Mouse (Mus musculus) mouse embryonic stem cell (cell line): ENCODE results near the gene Arhgap27.

Experiments used
- in situ Hi-C, 2 experiments: fragments of 300-500 bp; cut with MboI; formaldehyde crosslinking; loops; 1 replicate in 1 of 2; 3 replicates in 1 of 2; pipeline ENCODE4 v1.14.3; 2019 to 2020; ENCODE audit warnings: low sequenced_read_pairs in 2 of 2, low pct_unique_long_range_greater_than_20kb in 1 of 2, mixed read lengths in 1 of 2; ENCODE audit not compliant: unreplicated experiment in 1 of 2

Gene Arhgap27

DNA sequence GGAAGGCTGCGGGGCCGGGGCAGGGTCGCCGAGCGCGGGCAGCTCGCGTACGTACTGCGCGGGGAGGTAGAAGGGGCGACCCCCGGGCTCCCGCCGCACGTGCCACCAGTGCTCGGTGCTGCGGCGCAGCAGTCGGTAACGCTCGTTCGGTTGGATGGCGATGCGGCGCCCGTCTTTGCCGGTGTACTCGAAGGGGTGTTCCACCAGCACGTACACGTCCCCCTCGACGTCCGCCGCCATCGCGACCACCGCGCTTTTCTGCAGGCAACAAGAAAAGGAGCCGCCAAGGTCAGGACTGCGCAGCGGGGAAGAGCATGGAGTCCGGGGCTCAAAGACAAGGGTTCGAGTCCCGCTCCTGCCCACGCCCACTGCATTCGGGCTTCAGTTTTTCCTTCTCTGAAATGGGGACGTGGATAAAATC is 2.8 kb downstream of the Arhgap27 start:
- in situ Hi-C loops, result no loop called here

GRCm38 (mm10) chr11:103359841-103360641 is 3.5 kb downstream of the Arhgap27 start:
- in situ Hi-C loops, result loop anchor here (5.0 to 10.0 kb wide), 2 partner anchors 95 to 102 kb away; no protein-coding TSS in a partner anchor

- in situ Hi-C loops, result loop anchor here (5.0 to 10.0 kb wide), 2 partner anchors 96 to 103 kb away; no protein-coding TSS in a partner anchor
Observed at GRCm38 (mm10) chr11:103359122-103359521, 4.4 kb downstream of the Arhgap27 start.

DNA sequence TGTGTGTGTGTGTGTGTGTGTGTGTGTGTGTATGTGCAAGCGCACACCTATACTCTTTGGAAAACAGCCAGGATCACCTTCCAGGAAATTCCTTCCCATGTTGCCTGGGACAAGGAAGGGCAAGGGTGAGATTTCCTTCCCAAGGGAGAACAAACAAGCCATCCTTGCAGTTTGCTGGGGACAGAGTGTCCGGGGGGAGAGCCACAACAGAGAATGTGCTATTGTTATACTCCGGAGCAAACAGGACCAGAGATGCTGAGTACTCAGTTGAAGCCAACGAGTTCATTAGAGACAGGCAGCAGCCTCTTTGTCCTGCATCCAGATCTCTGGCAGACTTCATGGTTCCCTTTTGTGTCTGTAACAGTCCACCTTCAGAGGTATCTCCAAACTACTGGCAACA is 5.2 kb downstream of the Arhgap27 start:
- in situ Hi-C loops, result loop anchor here (5.0 to 10.0 kb wide), 2 partner anchors 96 to 104 kb away; no protein-coding TSS in a partner anchor

DNA sequence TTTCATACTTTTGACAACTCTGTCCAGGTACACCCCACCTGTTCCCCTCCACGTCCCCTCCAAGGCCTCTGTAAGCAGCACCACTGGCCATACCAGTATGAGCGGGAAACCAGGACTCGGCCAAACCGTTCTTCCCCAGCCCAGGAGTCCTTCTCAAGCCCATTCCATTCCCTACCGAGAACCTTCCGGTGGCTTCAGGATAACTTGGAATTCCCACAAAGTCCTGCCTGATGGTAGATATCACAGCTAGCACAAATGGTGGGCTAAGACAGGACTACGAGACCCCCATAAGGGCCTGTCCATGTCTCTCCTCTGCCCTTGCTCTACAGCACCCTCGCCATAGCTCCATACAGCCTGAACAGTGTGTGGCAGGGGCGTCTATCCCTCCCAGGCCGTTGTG is 5.8 kb downstream of the Arhgap27 start:
- in situ Hi-C loops, result loop anchor here (5.0 to 10.0 kb wide), 2 partner anchors 97 to 105 kb away; no protein-coding TSS in a partner anchor

DNA sequence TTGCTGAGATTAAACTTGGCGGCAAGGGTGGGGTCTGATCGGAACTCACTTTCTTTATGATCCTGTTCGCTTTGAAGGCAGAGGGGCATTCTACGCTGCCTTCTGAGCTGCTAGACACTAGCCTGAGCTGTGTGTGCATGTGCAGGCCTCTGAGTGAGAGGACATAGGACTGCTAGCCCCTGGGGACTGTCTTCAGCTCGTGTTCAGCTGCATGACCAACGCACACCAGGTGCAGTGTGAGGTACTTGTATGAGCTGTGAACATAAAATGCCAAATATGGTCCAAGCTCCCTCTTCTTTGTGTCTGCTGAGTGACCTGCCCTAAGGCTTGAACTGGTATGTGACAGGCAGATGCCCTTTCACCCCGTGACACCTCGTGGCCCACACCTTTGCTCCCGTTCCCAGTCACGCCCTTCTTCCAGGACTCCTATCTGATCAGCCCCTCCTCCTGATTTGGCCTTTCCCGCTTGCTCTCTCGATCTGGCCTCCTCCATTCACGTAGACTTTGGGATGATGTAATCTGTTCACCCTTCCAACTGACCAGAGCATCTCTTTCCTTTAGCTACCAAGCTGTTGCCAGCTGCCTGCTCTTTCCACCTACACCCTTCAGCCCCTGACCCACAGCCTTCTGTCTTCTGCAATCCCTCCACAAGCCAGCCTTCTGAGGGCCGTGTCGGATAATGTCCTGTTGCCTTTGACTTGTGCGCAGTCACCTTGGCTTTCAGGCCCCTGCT is 6.4 kb downstream of the Arhgap27 start:
- in situ Hi-C loops, result loop anchor here (5.0 to 10.0 kb wide), 2 partner anchors 98 to 105 kb away; no protein-coding TSS in a partner anchor

DNA sequence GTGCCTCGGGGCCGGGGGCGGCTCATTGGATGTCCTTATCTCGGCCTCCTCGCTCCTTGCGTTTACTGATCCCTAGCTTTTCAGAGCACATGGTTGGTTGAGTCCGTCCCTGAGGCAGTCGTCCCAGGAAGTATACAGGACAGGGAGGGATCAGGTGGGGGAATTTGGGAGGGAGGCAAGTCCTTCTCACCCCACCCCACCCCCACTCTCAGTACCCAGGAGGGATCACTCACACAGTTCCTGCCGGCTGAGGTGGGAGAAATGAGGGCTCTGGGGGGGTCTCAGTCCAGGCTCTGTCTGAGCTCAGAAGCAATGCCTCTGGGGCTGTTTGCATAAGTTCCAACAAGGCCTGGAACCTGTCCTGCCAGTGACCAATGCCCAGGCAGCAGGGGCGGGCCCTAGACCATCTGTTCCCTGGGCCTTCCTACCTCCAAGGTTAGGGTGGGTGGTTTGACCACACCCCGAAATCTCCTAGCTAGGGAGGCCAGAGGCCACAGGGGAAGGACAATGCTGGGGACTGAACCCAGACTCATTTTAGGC is 7.4 kb downstream of the Arhgap27 start:
- in situ Hi-C loops, result loop anchor here (5.0 to 10.0 kb wide), 2 partner anchors 99 to 106 kb away; no protein-coding TSS in a partner anchor

GRCm38 (mm10) chr11:103355251-103355650 is 8.2 kb downstream of the Arhgap27 start:
- in situ Hi-C loops, result loop anchor here (5.0 to 10.0 kb wide), 2 partner anchors 100 to 107 kb away; no protein-coding TSS in a partner anchor

DNA sequence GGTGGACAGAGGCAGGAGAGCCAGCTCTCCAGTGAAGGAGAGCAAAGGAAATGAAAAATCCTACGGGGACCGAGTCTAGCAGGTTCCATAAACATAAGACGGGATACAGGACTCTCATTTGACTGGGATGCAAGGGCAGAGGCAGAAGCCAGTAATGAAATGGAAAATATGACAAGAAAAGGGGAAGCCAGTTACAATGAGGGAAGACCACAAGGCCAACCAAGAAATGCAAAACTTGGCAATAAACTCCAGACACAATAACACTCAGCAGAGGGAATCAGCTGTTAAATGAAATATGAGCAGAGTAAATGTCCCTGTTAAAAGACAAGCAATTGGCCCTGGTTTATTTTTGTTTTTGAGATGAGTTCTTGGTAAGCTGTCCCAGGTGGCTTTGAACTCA is 9.5 kb downstream of the Arhgap27 start:
- in situ Hi-C loops, result loop anchor here in 1 of 2 experiments (10.0 kb wide), 1 partner anchor 101 kb away; no protein-coding TSS in a partner anchor

GRCm38 (mm10) chr11:103352239-103352814 is 11.2 kb downstream of the Arhgap27 start:
- in situ Hi-C loops, result loop anchor here in 1 of 2 experiments (10.0 kb wide), 1 partner anchor 102 kb away; no protein-coding TSS in a partner anchor

- in situ Hi-C loops, result loop anchor here in 1 of 2 experiments (10.0 kb wide), 1 partner anchor 104 kb away; no protein-coding TSS in a partner anchor
Observed at GRCm38 (mm10) chr11:103350711-103351315, 12.7 kb downstream of the Arhgap27 start.

GRCm38 (mm10) chr11:103349699-103350098 is 13.8 kb downstream of the Arhgap27 start:
- in situ Hi-C loops, result loop anchor here in 1 of 2 experiments (10.0 kb wide), 1 partner anchor 105 kb away; no protein-coding TSS in a partner anchor

DNA sequence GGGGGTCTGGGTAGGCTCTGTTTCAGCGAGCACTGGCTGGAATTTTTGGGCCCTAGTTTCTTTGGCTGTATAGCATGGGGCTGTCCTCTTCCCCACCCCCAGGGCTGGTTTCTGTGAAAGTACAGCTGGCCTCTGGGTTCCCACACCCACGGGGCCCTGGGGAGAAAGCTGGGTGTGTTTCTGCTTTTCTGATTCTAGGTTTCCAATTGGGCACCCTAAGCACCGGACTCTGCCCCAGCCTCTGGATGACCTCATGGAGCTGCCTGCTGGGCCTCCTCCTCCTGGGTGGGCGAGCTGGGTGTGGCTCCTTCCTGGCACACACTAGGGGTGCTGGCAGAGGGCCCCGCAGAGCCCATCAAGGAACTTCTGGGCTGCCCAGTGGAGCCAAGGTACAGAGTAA is 16.8 kb downstream of the Arhgap27 start:
- in situ Hi-C loops, result no loop called here

DNA sequence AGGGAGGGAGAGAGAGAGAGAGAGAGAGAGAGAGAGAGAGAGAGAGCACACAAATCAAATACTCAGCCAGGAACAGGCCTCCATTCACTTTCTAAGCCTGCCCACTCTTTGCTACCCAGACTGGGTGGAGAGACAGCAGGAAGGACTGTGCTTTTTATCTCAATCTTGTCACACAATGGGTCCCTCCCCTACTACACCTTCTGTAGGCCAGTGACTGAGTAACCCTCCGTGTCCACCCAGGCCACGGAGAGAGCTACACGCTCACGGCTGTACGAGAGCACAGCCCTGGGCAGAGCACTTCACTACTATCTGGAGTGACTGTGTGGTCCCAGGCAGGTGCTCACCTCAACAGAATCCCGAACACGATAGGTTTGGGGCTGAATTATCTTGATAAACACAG is 17.3 kb downstream of the Arhgap27 start:
- in situ Hi-C loops, result no loop called here

DNA sequence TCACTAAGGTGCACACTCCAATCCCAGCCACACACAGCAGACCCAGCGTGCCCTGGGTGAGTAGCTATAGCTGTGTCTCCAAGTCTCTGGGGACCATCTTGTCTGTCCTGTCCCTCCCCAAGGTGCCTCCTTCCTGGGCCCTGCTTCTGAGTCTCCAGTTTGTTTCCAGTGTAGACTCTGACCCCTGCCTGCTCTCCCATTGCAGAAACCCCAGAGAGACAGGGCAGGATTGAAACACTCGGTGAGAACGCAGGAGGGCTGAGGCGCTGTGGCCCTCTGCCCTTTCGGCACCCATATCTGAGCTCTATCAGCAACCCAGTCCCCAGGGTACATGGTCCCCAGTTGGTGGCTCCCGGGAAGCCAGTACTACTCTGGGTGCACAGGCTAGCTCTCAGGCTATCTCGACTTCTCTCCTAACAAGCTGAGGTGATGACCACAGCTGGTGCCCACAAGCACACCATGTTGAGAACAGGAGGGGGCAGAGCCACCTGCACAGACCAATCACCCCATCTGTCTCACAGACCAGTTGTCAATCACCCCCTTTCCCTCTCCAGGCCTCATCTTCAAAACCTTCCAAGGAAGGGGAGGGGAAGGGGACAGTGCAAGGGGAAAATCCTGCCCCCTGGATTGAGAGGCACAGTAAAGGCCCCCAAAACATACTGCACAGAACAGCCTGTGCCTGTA is 17.9 kb downstream of the Arhgap27 start:
- in situ Hi-C loops, result no loop called here

GRCm38 (mm10) chr11:103344494-103345332 is 18.8 kb downstream of the Arhgap27 start:
- in situ Hi-C loops, result no loop called here

DNA sequence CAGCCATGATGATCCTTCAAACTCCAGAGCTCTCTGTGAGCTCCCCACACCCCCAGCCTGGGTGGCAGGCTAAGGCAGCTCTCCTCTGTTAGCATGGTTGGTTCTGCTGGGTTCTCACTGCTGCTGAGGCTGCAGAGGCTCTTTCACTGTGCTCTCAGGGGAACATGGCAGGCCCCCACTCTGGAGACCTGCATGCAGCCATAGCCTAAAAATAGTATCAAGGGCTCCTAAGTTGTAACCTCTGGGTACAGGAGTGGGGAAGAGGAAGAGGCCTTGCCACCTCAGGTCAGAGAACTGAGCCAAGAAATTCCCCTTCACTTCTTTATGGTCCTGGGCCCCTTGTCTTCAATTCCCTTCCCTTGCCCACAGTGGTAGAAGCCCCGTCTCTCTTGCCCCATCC is 19.6 kb downstream of the Arhgap27 start:
- in situ Hi-C loops, result no loop called here
